Mouse (Mus musculus) E14TG2a.4 (cell line): ENCODE data around the gene Rgs10.

Experiments
- CTCF ChIP-seq: conservative IDR thresholded peaks from 2 replicates; pipeline ENCODE4 v1.5.1; 2014; ENCODE audit warnings: low read length
- NANOG ChIP-seq: IDR thresholded peaks from 2 replicates; pipeline ENCODE4 v1.6.1; 2014; ENCODE audit warnings: borderline replicate concordance, low read length, mixed read lengths

DNA sequence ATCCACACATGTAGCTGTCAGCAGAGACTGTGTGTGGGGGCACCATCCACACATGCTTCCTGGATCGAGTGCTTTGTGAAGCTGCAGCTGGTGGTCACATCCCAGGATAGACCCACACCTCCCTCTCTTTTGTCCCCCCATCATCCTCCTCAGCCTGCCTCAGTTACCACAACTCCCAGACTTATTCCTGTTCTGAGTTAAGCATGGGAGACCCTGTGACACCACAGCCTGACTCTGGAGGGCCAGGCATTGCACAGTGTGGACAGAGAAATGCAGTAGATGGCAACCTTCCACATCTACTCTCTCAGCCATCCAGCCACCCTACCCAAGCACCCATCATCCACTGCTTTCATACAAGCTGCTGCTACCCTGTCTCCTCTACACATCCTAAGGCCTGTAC lies 93.6 kb downstream of the Rgs10 start:
- TF ChIP-seq CTCF (no peak), NANOG (no peak)
